Mouse (Mus musculus): ENCODE measurements around the gene Rpl37.

Rpl37 gene

GRCm38 (mm10) chr15:5116270-5117030, at the start of gene Rpl37:
Rpl37 (plus strand) TSS chr15:5116645.
- in situ Hi-C loops (cut with MboI; ENCODE audit: unreplicated experiment in 2 of 2): loop anchor here (5.0 to 25.0 kb wide), 8 partner anchors 68 to 1882 kb away; partner anchors contain the start of genes Ttc33 (in 2 of the 2), Fbxo4 (in 1 of the 2), Rictor (in 1 of the 2) and Selenop (in 1 of the 2)

GRCm38 (mm10) chr15:5068801-5069518, 47.5 kb upstream of the Rpl37 start:
- in situ Hi-C loops (cut with MboI; ENCODE audit: unreplicated experiment in 2 of 2): no loop called here

GRCm38 (mm10) chr15:5081235-5081634, 35.2 kb upstream of the Rpl37 start:
- in situ Hi-C loops (cut with MboI; ENCODE audit: unreplicated experiment in 2 of 2): loop anchor here (10.0 to 25.0 kb wide), 6 partner anchors 994 to 1806 kb away; no protein-coding TSS in a partner anchor

GRCm38 (mm10) chr15:5086162-5086561, 30.3 kb upstream of the Rpl37 start:
- in situ Hi-C loops (cut with MboI; ENCODE audit: unreplicated experiment in 2 of 2): loop anchor here (5.0 to 25.0 kb wide), 8 partner anchors 989 to 1801 kb away; no protein-coding TSS in a partner anchor

- in situ Hi-C loops (cut with MboI; ENCODE audit: unreplicated experiment in 2 of 2): loop anchor here (5.0 to 25.0 kb wide), 8 partner anchors 986 to 1798 kb away; no protein-coding TSS in a partner anchor
Measured at GRCm38 (mm10) chr15:5088850-5089608, 27.4 kb upstream of the Rpl37 start.

GRCm38 (mm10) chr15:5090131-5090530, 26.3 kb upstream of the Rpl37 start:
- in situ Hi-C loops (cut with MboI; ENCODE audit: unreplicated experiment in 2 of 2): loop anchor here (25.0 kb wide), 3 partner anchors 1122 to 1797 kb away; no protein-coding TSS in a partner anchor

- in situ Hi-C loops (cut with MboI; ENCODE audit: unreplicated experiment in 2 of 2): loop anchor here (25.0 kb wide), 3 partner anchors 1117 to 1792 kb away; no protein-coding TSS in a partner anchor
Measured at GRCm38 (mm10) chr15:5095534-5096301, 20.7 kb upstream of the Rpl37 start.

GRCm38 (mm10) chr15:5097376-5097775, 19.1 kb upstream of the Rpl37 start:
- in situ Hi-C loops (cut with MboI; ENCODE audit: unreplicated experiment in 2 of 2): loop anchor here (25.0 kb wide), 3 partner anchors 1115 to 1790 kb away; no protein-coding TSS in a partner anchor

- in situ Hi-C loops (cut with MboI; ENCODE audit: unreplicated experiment in 2 of 2): loop anchor here (10.0 to 25.0 kb wide), 4 partner anchors 1048 to 1888 kb away; partner anchors contain the start of genes Rictor (in 1 of the 2) and Selenop (in 1 of the 2)
Measured at GRCm38 (mm10) chr15:5102312-5102711, 14.1 kb upstream of the Rpl37 start.

GRCm38 (mm10) chr15:5105891-5106290, 10.6 kb upstream of the Rpl37 start:
- in situ Hi-C loops (cut with MboI; ENCODE audit: unreplicated experiment in 2 of 2): loop anchor here (5.0 to 25.0 kb wide), 6 partner anchors 1051 to 1891 kb away; partner anchors contain the start of genes Rictor (in 1 of the 2) and Selenop (in 1 of the 2)

- in situ Hi-C loops (cut with MboI; ENCODE audit: unreplicated experiment in 2 of 2): loop anchor here (5.0 to 25.0 kb wide), 6 partner anchors 1051 to 1891 kb away; partner anchors contain the start of genes Rictor (in 1 of the 2) and Selenop (in 1 of the 2)
Measured at GRCm38 (mm10) chr15:5106293-5106692, 10.2 kb upstream of the Rpl37 start.

GRCm38 (mm10) chr15:5107686-5108654, 8.5 kb upstream of the Rpl37 start, which contains the start of gene Card6:
Card6 (minus strand) TSS chr15:5108539.
- in situ Hi-C loops (cut with MboI; ENCODE audit: unreplicated experiment in 2 of 2): loop anchor here (5.0 to 25.0 kb wide), 6 partner anchors 1053 to 1893 kb away; partner anchors contain the start of genes Rictor (in 1 of the 2) and Selenop (in 1 of the 2)

- in situ Hi-C loops (cut with MboI; ENCODE audit: unreplicated experiment in 2 of 2): loop anchor here (5.0 to 25.0 kb wide), 6 partner anchors 1054 to 1894 kb away; partner anchors contain the start of genes Rictor (in 1 of the 2) and Selenop (in 1 of the 2)
Measured at GRCm38 (mm10) chr15:5108655-5109040, 7.8 kb upstream of the Rpl37 start.

GRCm38 (mm10) chr15:5112651-5113050, 3.8 kb upstream of the Rpl37 start:
- in situ Hi-C loops (cut with MboI; ENCODE audit: unreplicated experiment in 2 of 2): loop anchor here (10.0 to 25.0 kb wide), 6 partner anchors 72 to 1878 kb away; partner anchors contain the start of genes Rictor (in 1 of the 2), Selenop (in 1 of the 2) and Ttc33 (in 1 of the 2)

- in situ Hi-C loops (cut with MboI; ENCODE audit: unreplicated experiment in 2 of 2): loop anchor here (5.0 to 25.0 kb wide), 8 partner anchors 70 to 1880 kb away; partner anchors contain the start of genes Ttc33 (in 2 of the 2), Fbxo4 (in 1 of the 2), Rictor (in 1 of the 2) and Selenop (in 1 of the 2)
Measured at GRCm38 (mm10) chr15:5115173-5115572, 1.3 kb upstream of the Rpl37 start.

GRCm38 (mm10) chr15:5117031-5117601, 671 bp downstream of the Rpl37 start:
- in situ Hi-C loops (cut with MboI; ENCODE audit: unreplicated experiment in 2 of 2): loop anchor here (5.0 to 25.0 kb wide), 8 partner anchors 68 to 1882 kb away; partner anchors contain the start of genes Ttc33 (in 2 of the 2), Fbxo4 (in 1 of the 2), Rictor (in 1 of the 2) and Selenop (in 1 of the 2)

GRCm38 (mm10) chr15:5118626-5119025, 2.2 kb downstream of the Rpl37 start:
- in situ Hi-C loops (cut with MboI; ENCODE audit: unreplicated experiment in 2 of 2): loop anchor here (5.0 to 25.0 kb wide), 8 partner anchors 66 to 1884 kb away; partner anchors contain the start of genes Ttc33 (in 2 of the 2), Fbxo4 (in 1 of the 2), Rictor (in 1 of the 2) and Selenop (in 1 of the 2)
